Mouse (Mus musculus) embryonic facial prominence, embryonic 15.5 days (tissue): ENCODE measurements at regions not wholly inside any gene's neighbourhood (a gene's known extent, or its start where the extent isn't known, plus 50 kb on each side); places are given as distances from the start of the nearest gene placed in this dataset.

Experiments used
- ATAC-seq: fragments of 200-750 bp; cut with Nextera tagmentation; 2 replicates; pipeline ENCODE4 v1.8.0; 2017; ENCODE audit warnings: low read depth, moderate TSS enrichment; ENCODE audit not compliant: insufficient number of reproducible peaks, low FRiP score, low TSS enrichment
- H3K27ac ChIP-seq: fragments of 300-500 bp; sonication (generic); replicated peaks from 2 replicates; pipeline ENCODE4 v1.5.1; 2015; ENCODE audit warnings: mild to moderate bottlenecking, inconsistent platforms
- H3K27me3 ChIP-seq: fragments of 300-500 bp; sonication (generic); 2 replicates; pipeline ENCODE4 v1.6.1; 2015; ENCODE audit warnings: inconsistent platforms
- H3K36me3 ChIP-seq: fragments of 300-500 bp; sonication (generic); 2 replicates; pipeline ENCODE4 v1.6.1; 2015; ENCODE audit warnings: mild to moderate bottlenecking, inconsistent platforms
- H3K4me1 ChIP-seq: fragments of 300-500 bp; sonication (generic); 2 replicates; pipeline ENCODE4 v1.6.1; 2015; ENCODE audit warnings: inconsistent platforms
- H3K4me2 ChIP-seq: fragments of 300-500 bp; sonication (generic); replicated peaks from 2 replicates; pipeline ENCODE4 v1.6.1; 2015; ENCODE audit warnings: mild to moderate bottlenecking, inconsistent platforms
- H3K4me3 ChIP-seq: fragments of 300-500 bp; sonication (generic); replicated peaks from 2 replicates; pipeline ENCODE4 v1.5.1; 2015; ENCODE audit warnings: mild to moderate bottlenecking, inconsistent platforms
- H3K9ac ChIP-seq: fragments of 300-500 bp; sonication (generic); 2 replicates; pipeline ENCODE4 v1.6.1; 2015; ENCODE audit warnings: inconsistent platforms
- H3K9me3 ChIP-seq: fragments of 300-500 bp; sonication (generic); replicated peaks from 2 replicates; pipeline ENCODE4 v1.6.1; 2016; ENCODE audit warnings: inconsistent platforms
- WGBS: fragments of 180-500 bp; shearing (Covaris S2); methylation state at CpG from one replicate; pipeline ENCODE4 v1.1.7; 2015; 5-methylcytosine and 5-hydroxymethylcytosine counted together

- Histone ChIP-seq H3K4me1 (0 out of 2 replicates have a peak, but pooled peaks cover 4% of the 10 kb centered on the region), H3K4me2 (no peak overlapping the region), H3K27ac (no peak overlapping the region), H3K9me3 (no peaks in the 10 kb centered on the region), H3K9ac (no peak overlapping the region), H3K36me3 (no peaks in the 10 kb centered on the region), H3K4me3 (no peak overlapping the region), H3K27me3 (no peaks in the 10 kb centered on the region)
- ATAC-seq: no peak
- 45% methylated on average over 4 of the region's 4 CpGs for WGBS
These were observed 93.5 kb upstream of the Slc28a3 start for GRCm38 (mm10) chr13:58704141-58704540.

- Histone ChIP-seq H3K9me3 (no peaks in the 10 kb centered on the region), H3K4me1 (no peaks in the 10 kb centered on the region), H3K27me3 (no peaks in the 10 kb centered on the region), H3K36me3 (no peaks in the 10 kb centered on the region), H3K9ac (no peak overlapping the region), H3K4me3 (no peak overlapping the region), H3K4me2 (no peak overlapping the region), H3K27ac (no peak overlapping the region)
- ATAC-seq: no peak
- WGBS: 77% methylated on average over 1 of the region's 1 CpGs
These were observed 89.8 kb upstream of the Ntrk2 start for GRCm38 (mm10) chr13:58716584-58716983.

GRCm38 (mm10) chr13:58730500-58731105 is 75.8 kb upstream of the Ntrk2 start:
- Histone ChIP-seq H3K4me3 (no peak overlapping the region), H3K9ac (no peak overlapping the region), H3K27ac (no peak overlapping the region), H3K36me3 (no peaks in the 10 kb centered on the region), H3K4me2 (no peak overlapping the region), H3K9me3 (no peaks in the 10 kb centered on the region), H3K27me3 (no peaks in the 10 kb centered on the region), H3K4me1 (peaks cover 6% of the 10 kb centered on the region; the same call in 1 of the 2 replicates)
- ATAC-seq: no peak
- WGBS: 19% methylated on average over 6 of the region's 6 CpGs

- Histone ChIP-seq H3K4me3 (no peak overlapping the region), H3K27ac (no peak overlapping the region), H3K4me2 (no peak overlapping the region), H3K9ac (no peak overlapping the region), H3K27me3 (no peaks in the 10 kb centered on the region), H3K36me3 (no peaks in the 10 kb centered on the region), H3K9me3 (no peaks in the 10 kb centered on the region), H3K4me1 (peaks cover 6% of the 10 kb centered on the region; the same call in 1 of the 2 replicates)
- ATAC-seq: no peak
- WGBS: 83% methylated on average over 3 of the region's 3 CpGs
These were observed 73.6 kb upstream of the Ntrk2 start for GRCm38 (mm10) chr13:58732776-58733175.

GRCm38 (mm10) chr13:58733615-58734014 is 72.8 kb upstream of the Ntrk2 start:
- 88% methylated on average over 6 of the region's 6 CpGs for WGBS
- Histone ChIP-seq H3K4me3 (no peak overlapping the region), H3K27ac (no peak overlapping the region), H3K4me2 (no peak overlapping the region), H3K27me3 (no peaks in the 10 kb centered on the region), H3K9ac (no peak overlapping the region), H3K4me1 (peaks cover 6% of the 10 kb centered on the region; the same call in 1 of the 2 replicates), H3K9me3 (no peaks in the 10 kb centered on the region), H3K36me3 (no peaks in the 10 kb centered on the region)
- no peak for ATAC-seq

GRCm38 (mm10) chr13:58735577-58735976 is 70.8 kb upstream of the Ntrk2 start:
- Histone ChIP-seq H3K9ac (no peak overlapping the region), H3K27me3 (no peaks in the 10 kb centered on the region), H3K4me2 (no peak overlapping the region), H3K4me1 (peaks cover 3% of the 10 kb centered on the region; the same call in 1 of the 2 replicates), H3K36me3 (no peaks in the 10 kb centered on the region), H3K9me3 (no peaks in the 10 kb centered on the region), H3K27ac (no peak overlapping the region), H3K4me3 (no peak overlapping the region)
- WGBS: 21% methylated on average over 6 of the region's 6 CpGs
- no peak for ATAC-seq

- H3K4me1 ChIP-seq: no peaks in the 10 kb centered on the region
- H3K36me3 ChIP-seq: no peaks in the 10 kb centered on the region
- 45% methylated on average over 7 of the region's 7 CpGs for WGBS
- no peak overlapping the region for H3K9ac ChIP-seq
- H3K4me2 ChIP-seq: no peak overlapping the region
- H3K9me3 ChIP-seq: no peaks in the 10 kb centered on the region
- no peak overlapping the region for H3K4me3 ChIP-seq
- no peak for ATAC-seq
- no peak overlapping the region for H3K27ac ChIP-seq
- H3K27me3 ChIP-seq: no peaks in the 10 kb centered on the region
These were observed 65.6 kb upstream of the Ntrk2 start for GRCm38 (mm10) chr13:58740731-58741130.

- no peak overlapping the region for H3K27ac ChIP-seq
These were observed 60.3 kb upstream of the Ntrk2 start for GRCm38 (mm10) chr13:58746056-58746455.

GRCm38 (mm10) chr13:58747685-58748084 is 58.7 kb upstream of the Ntrk2 start:
- 74% methylated on average over 6 of the region's 6 CpGs for WGBS
- H3K9ac ChIP-seq: no peak overlapping the region
- H3K27ac ChIP-seq: no peak overlapping the region
- peaks cover 9% of the 10 kb centered on the region; the same call in 1 of the 2 replicates for H3K4me1 ChIP-seq
- H3K36me3 ChIP-seq: no peaks in the 10 kb centered on the region
- H3K27me3 ChIP-seq: no peaks in the 10 kb centered on the region
- no peaks in the 10 kb centered on the region for H3K9me3 ChIP-seq
- no peak overlapping the region for H3K4me2 ChIP-seq
- ATAC-seq: no peak
- H3K4me3 ChIP-seq: no peak overlapping the region

More at GRCm38 (mm10) chr13:58746056-58746455, 60.3 kb upstream of the Ntrk2 start:
- H3K27me3 ChIP-seq: no peaks in the 10 kb centered on the region
- H3K4me3 ChIP-seq: no peak overlapping the region
- no peak overlapping the region for H3K9ac ChIP-seq
- H3K9me3 ChIP-seq: no peaks in the 10 kb centered on the region
- WGBS: 86% methylated on average over 3 of the region's 3 CpGs
- no peak for ATAC-seq
- H3K4me2 ChIP-seq: no peak overlapping the region
- H3K4me1 ChIP-seq: no peaks in the 10 kb centered on the region
- H3K36me3 ChIP-seq: no peaks in the 10 kb centered on the region

- H3K27me3 ChIP-seq: no peaks in the 10 kb centered on the region
- H3K9me3 ChIP-seq: no peaks in the 10 kb centered on the region
- ATAC-seq: no peak
- H3K4me3 ChIP-seq: no peak overlapping the region
- peaks cover 9% of the 10 kb centered on the region; the same call in 1 of the 2 replicates for H3K4me1 ChIP-seq
- no peaks in the 10 kb centered on the region for H3K36me3 ChIP-seq
- WGBS: 81% methylated on average over 6 of the region's 6 CpGs
- no peak overlapping the region for H3K9ac ChIP-seq
- no peak overlapping the region for H3K27ac ChIP-seq
- H3K4me2 ChIP-seq: no peak overlapping the region
These were observed 50.2 kb upstream of the Ntrk2 start for GRCm38 (mm10) chr13:58756125-58756524.
